Mouse (Mus musculus): Measurements from ENCODE around the gene Camp.

Camp gene

GRCm38 (mm10) chr9:109849312-109849758 lies at the start of gene Camp:
Gene Camp (minus strand): TSS chr9:109849617.
- DNase-seq (ENCODE audit: low read depth, low spot score), result no peak

GRCm38 (mm10) chr9:109898027-109898426 lies 48.6 kb upstream of the Camp start:
- DNase-seq (ENCODE audit: low read depth, low spot score), result no peak

GRCm38 (mm10) chr9:109896253-109897150 lies 47.1 kb upstream of the Camp start:
- DNase-seq (ENCODE audit: low read depth, low spot score), result no peak

DNA sequence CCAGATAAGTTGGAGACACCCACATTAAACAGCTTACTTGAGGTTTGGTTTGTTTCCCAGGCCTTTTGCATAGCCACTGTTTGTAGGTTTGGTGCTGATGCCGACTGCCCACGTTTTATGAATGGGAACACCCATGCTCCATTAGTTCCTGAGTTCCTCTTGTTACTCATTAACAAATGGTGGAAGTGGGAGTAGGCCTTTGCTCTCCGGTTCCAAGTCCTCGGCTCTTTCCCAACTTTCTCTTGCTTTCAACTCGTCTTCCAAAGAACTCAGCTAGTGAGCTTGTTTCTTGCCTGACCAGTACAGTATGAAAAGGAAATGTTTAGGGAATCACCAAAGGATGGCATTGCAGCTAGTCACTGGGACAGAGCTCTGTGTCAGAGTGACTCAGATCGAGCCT lies 46.2 kb upstream of the Camp start:
- no peak for DNase-seq (ENCODE audit: low read depth, low spot score)

DNA sequence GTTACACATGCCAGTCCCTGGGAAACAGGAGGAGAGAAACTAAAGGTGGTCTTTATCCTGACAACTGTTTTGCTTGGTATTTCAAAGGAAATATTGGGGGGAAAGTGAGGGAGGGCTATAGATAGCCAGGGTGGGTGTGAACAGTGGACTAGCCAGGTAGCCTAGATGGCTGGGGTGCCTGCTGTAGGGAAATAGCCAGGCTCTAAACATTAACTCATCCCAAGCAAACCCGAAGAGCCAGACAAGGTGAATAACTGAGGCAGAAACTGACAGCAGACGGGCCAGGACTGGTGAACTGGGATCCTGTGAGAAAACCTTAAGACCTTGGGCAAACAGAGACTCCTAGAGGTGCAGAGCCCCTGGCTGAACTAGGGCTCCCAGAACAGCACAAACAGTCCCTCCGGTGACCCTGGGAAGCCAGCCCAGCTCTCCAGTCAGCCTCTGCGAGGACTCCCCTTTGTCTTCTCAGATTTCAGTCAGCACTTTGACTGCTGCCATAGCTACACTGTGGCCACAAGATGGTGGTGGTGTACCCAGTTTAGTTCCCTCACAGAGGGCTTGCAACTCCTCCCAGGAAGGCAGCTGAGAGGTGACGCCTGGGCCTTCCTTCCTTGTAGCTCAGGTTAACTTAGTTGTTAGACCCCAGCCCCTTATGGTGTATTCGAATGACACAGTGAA lies 45.1 kb upstream of the Camp start:
- peak; percentile 80 for DNase-seq (ENCODE audit: low read depth, low spot score)

DNA sequence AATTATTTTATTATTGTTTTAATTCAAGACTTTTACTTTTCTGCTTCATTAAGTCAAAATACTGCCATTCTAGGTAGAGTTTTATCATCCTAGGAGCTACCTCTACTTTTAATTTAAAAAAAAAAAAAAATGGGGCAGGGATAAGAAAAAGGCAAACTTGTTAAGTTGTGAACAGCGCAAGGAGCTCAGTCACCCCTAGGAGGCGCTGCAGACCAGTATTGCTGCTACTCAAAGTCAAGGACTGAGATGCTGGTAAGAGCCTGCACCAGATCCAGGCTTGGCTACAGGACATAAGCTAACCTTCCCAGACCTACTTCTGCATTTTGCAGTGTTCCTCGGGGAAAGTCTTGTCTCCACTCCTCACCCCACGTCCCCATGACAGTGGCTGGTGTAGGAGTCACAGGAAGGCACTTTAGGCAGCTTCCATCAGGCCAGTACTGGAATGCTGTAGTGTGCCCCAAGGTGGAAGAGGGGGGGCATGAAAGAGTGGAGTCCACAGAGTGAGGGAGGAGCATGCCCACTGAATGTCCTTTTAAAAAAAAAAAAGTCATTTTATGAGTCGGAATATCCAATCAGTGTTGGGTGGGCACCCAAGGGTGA lies 43.3 kb upstream of the Camp start:
- peak; percentile 88 for DNase-seq (ENCODE audit: low read depth, low spot score)

GRCm38 (mm10) chr9:109891501-109891900 lies 42.1 kb upstream of the Camp start:
- DNase-seq (ENCODE audit: low read depth, low spot score), result no peak

GRCm38 (mm10) chr9:109887321-109887720 lies 37.9 kb upstream of the Camp start:
- DNase-seq (ENCODE audit: low read depth, low spot score), result no peak

GRCm38 (mm10) chr9:109886259-109886658 lies 36.8 kb upstream of the Camp start:
- DNase-seq (ENCODE audit: low read depth, low spot score), result no peak

- DNase-seq (ENCODE audit: low read depth, low spot score), result no peak
These were observed 29.9 kb upstream of the Camp start for GRCm38 (mm10) chr9:109879305-109879704.

DNA sequence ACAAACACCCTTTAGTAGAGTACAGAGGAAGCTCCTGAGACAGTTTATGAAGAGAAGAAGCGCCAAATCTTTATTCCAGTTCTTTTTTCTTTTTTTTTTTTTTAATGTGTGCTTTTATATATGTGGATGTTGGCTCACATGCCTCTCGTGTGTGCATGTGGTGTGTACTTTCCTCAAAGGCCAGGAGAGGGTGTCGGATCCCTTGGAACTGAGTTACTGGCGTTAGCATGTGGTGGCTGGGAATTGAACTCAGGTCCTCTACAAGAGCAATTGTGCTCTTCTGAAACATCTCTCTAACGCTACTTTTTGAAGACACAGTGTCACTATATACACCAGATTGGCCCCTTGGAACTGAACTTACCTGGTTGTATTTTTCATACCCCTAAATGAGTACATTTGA lies 28.2 kb upstream of the Camp start:
- peak; percentile 21 for DNase-seq (ENCODE audit: low read depth, low spot score)

- no peak for DNase-seq (ENCODE audit: low read depth, low spot score)
These were observed 27.3 kb upstream of the Camp start for GRCm38 (mm10) chr9:109876756-109877155.

- peak; percentile 69 for DNase-seq (ENCODE audit: low read depth, low spot score)
These were observed 26.5 kb upstream of the Camp start for GRCm38 (mm10) chr9:109875695-109876601.

DNA sequence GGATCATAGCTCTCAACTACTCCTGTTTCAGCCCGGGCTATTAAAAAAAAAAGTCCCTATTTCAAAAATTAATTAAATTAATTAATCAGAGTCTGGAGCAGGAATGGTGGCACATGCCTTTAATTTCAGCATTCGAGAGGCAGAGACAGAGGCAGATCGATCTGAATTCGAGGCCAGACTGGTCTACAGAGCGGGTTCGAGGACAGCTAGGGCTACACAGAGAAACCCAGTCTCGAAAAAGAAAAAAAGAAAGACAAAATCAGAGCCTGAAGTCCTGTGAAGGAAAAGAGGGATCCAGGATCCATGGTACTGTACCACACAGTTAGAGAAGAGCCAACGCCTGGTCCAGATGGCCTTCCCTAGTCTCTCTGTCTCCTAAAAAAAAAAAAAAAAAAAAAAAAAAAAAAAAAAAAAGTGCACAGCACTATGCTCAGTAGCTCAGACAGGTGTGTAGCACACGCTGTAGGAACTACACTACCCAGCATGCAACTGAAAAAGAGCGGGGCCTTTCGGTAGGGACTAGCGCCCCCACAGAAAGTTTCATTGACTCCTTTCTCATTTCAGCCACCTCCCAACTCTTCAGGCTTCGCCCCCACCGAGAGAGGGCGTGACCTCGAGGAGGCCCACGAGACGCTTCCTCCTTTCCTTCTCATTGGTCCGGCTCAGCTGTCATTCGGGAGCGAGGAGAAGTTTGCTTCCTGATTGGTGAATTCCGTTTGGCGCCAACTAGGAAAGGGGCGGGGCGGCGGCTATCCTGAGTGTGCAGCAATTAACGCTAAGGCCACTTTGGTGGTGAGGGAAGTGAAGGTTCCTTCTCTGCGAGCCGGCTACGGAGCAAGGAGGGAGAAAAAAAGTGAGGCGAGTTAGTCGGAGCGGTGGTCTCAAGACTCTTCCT lies 25.6 kb upstream of the Camp start, which contains the start of gene Cdc25a:
TSS of gene Cdc25a (plus strand) at position 783 of the 895 bp plus-strand sequence.
- DNase-seq (ENCODE audit: low read depth, low spot score), result peak; percentile 99

- no peak for DNase-seq (ENCODE audit: low read depth, low spot score)
These were observed 21.7 kb upstream of the Camp start for GRCm38 (mm10) chr9:109870983-109871572.

- no peak for DNase-seq (ENCODE audit: low read depth, low spot score)
These were observed 16.8 kb upstream of the Camp start for GRCm38 (mm10) chr9:109866218-109866617.

- peak; percentile 14 for DNase-seq (ENCODE audit: low read depth, low spot score)
These were observed 13.7 kb upstream of the Camp start for GRCm38 (mm10) chr9:109863085-109863484.

DNA sequence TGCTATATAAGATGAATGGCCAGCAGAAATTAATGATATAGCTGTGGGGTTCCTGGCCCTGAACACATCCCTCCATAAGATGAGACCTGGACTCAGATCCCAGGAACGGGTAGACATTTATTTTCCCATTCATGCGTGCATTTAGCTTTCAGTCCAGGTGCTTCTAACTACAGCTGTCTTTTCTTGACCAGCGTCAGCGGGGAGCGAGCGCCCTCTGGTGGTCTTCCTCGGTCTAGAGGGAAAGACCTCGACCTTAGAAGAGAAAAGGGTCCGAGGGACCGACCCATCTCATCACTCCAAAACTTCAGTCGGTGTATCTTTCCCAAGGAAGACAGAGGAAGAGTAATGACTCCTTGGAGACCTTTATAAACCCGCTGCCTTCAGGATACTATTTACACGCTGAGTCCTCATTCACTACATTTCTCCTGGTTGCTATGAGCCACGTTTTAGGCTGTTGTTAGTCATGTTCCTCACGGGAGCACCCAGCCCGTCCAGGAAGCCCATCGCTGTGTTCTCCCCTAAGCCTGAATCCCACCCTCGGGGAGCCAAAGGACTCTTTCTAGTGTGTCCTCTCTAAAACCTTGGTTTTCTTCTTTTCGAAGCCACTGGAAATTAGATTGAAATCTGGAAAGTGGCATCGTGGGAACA lies 13.1 kb upstream of the Camp start:
- DNase-seq (ENCODE audit: low read depth, low spot score), result peak; percentile 83

- DNase-seq (ENCODE audit: low read depth, low spot score), result no peak
These were observed 6.5 kb upstream of the Camp start for GRCm38 (mm10) chr9:109855947-109856346.

Measured in CD4-positive, CD25-positive, alpha-beta regulatory T cell, adult 2 months (primary cell).